Mouse (Mus musculus) ovary, postnatal 10 days (tissue): Measurements from ENCODE around the gene Susd3.

Experiments used
- DNase-seq: peaks from one replicate; pipeline ENCODE4 v3.0.0; 2022; ENCODE audit warnings: low spot score

Gene Susd3

GRCm38 (mm10) chr13:49186798-49187287 lies 61.7 kb downstream of the Susd3 start:
- DNase-seq: no peak

- DNase-seq: no peak
Measured at GRCm38 (mm10) chr13:49183646-49184045, 64.9 kb downstream of the Susd3 start.

GRCm38 (mm10) chr13:49183161-49183560 lies 65.3 kb downstream of the Susd3 start:
- DNase-seq: no peak

DNA sequence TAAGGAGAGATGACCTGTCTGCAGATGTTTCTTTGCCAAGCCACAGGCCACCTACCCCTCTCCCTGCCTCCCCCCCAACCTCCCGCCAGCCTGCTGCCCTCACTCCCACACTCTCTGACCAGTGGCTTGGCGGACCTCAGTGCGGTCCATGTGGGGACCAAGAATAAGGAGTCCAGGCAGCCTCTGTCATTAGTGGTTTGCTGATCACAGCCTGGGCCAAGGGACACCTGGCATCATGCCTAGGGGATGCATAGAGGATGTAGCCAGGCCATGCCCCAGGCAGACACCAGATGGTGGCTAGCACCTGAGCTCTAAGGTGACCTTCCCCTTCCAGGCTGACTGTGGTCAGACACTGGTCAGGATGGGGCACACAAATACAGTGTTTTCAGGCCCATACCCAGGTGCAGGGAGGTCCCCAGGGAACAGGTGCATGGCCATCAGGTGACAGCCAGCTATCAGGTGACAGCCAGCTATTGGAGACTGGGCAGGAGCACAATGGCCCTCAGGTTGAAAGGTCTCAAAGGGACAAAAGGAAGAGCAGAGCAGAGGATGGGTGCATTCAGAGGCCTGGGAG lies 67.0 kb downstream of the Susd3 start:
- DNase-seq: no peak

- DNase-seq: no peak
Measured at GRCm38 (mm10) chr13:49180691-49181090, 67.8 kb downstream of the Susd3 start.
